Mouse (Mus musculus) ZHBTc4 (cell line): ENCODE measurements at regions not wholly inside any gene's neighbourhood (a gene's known extent, or its start where the extent isn't known, plus 50 kb on each side); places are given as distances from the start of the nearest gene placed in this dataset.

Experiments used
- DNase-seq: peaks from one replicate; pipeline ENCODE4 v3.0.0-alpha.2; 2011; ENCODE audit warnings: low read depth, low spot score

DNA sequence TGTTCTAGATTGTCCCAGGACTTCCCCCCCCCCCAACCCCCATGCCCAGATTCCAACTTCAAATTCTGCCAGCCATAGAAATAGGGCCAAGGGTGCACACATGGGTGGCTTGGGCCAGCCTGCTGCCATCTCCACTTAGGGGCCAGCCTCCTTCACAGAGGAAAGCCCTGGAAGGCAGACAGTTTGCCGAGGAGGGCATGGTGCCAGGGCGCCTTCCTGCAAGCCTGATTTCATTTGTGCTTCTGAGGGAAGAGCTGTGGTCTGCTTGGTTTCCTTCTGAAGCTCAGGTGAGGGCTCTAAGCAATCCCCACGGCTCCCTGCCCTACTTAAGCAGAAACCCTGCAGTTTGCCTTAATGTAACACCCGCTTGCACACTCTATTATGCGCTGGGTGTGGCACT lies 52.3 kb upstream of the Tcl1 start:
- no peak for DNase-seq

DNA sequence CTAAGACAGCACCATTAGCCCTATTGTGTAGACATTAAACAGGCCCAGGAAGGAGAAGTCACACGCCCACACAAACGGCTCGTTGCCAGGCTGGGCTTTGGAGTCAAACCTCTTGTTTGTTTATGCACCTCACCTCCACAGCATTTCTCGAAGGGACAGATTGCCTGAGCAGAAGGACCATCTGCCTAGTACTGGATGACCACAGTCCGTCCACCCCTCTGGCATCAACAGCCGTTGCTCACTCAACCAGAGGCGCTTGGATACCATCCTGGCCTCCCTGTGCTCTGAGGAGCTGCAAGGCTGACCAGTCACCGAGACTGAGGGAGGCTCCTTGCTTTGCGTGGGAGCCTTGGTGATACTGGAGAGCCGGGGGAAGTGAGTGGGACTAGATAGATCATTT lies 53.6 kb upstream of the Tunar start:
- DNase-seq: no peak

DNA sequence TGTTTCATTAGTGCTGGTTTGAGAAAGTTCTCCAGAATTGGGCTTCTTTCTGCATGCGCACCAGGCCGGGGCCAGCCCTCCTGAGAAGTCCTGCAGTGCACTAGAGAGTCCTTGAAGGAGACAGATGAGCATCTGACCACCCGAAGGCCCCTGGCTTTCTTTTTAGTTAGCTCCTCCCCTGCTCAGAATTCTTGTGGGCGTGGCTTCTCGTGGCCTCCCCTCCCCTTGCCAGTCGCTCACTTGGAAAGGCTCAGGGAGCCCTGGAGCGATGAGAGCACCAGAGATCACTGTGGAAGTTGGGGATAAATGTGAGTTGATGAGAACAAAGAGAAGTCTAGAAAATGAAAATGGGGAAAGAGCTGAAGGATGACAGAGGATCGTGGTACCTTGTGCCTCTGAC lies 52.6 kb upstream of the Tunar start:
- peak; percentile 48 for DNase-seq

DNA sequence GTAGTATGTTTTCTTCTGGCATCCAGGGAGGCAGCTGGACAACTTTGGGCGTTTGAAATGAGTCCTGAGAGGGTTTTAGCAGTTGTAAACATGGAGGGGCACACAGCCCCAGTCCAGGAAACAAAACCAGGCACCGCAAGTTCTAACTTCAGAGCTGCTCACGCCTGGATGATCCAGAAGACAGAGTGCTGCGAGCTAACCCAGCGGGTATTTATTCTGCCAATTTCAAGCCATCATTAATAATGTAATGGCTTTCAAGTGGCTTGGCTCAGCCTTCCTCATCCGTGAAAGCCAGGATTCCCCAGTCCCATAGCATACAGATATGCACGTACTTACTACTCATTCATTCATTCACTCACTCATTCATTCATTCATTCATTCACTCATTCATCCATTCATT lies 51.6 kb upstream of the Tunar start:
- no peak for DNase-seq
